Mouse (Mus musculus) liver, embryonic 13.5 days (tissue): ENCODE results near the gene Gdf10. TPM values are rescaled to one million over a fixed set of nuclear protein-coding genes. Genes with fewer than 3 reads are reported as not detected.

ENCODE experiments used
- ATAC-seq: fragments of 200-750 bp; cut with Nextera tagmentation; 2 replicates; pipeline ENCODE4 v1.8.0; 2017; ENCODE audit warnings: low read depth, mild to moderate bottlenecking, moderate number of reproducible peaks, moderate library complexity
- DNase-seq: peaks from one replicate; pipeline ENCODE4 v3.0.0; 2022
- H3K27ac ChIP-seq: fragments of 300-500 bp; sonication (generic); 2 replicates; pipeline ENCODE4 v1.5.1; 2015; ENCODE audit warnings: moderate library complexity, mild to moderate bottlenecking, inconsistent platforms
- H3K27me3 ChIP-seq: fragments of 300-500 bp; sonication (generic); 2 replicates; pipeline ENCODE4 v1.6.1; 2015; ENCODE audit warnings: mild to moderate bottlenecking, inconsistent platforms
- H3K36me3 ChIP-seq: fragments of 300-500 bp; sonication (generic); 2 replicates; pipeline ENCODE4 v1.6.1; 2015; ENCODE audit warnings: mild to moderate bottlenecking, inconsistent platforms
- H3K4me1 ChIP-seq: fragments of 300-500 bp; sonication (generic); replicated peaks from 2 replicates; pipeline ENCODE4 v1.6.1; 2015; ENCODE audit warnings: inconsistent platforms
- H3K4me2 ChIP-seq: fragments of 300-500 bp; sonication (generic); 2 replicates; pipeline ENCODE4 v1.6.1; 2015; ENCODE audit warnings: inconsistent platforms, mild to moderate bottlenecking, moderate library complexity
- H3K4me3 ChIP-seq: fragments of 300-500 bp; sonication (generic); replicated peaks from 2 replicates; pipeline ENCODE4 v1.5.1; 2015; ENCODE audit warnings: mild to moderate bottlenecking, inconsistent platforms
- H3K9ac ChIP-seq: fragments of 300-500 bp; sonication (generic); 2 replicates; pipeline ENCODE4 v1.6.1; 2015; ENCODE audit warnings: mild to moderate bottlenecking, inconsistent platforms
- H3K9me3 ChIP-seq: fragments of 300-500 bp; sonication (generic); replicated peaks from 2 replicates; pipeline ENCODE4 v1.6.1; 2016; ENCODE audit warnings: inconsistent platforms
- WGBS: fragments of 180-500 bp; shearing (Covaris S2); methylation state at CpG from one replicate; pipeline ENCODE4 v1.1.7; 2015; ENCODE audit not compliant: insufficient replicate concordance; 5-methylcytosine and 5-hydroxymethylcytosine counted together
- polyA plus RNA-seq: library from polyadenylated mRNA; unstranded; fragments of >200 nt; fragmentation: Nextera tagmentation; extraction: Ambion mirVana; gene quantifications from 2 replicates; pipeline ENCODE4 v1.2.1, GENCODE M21; 2015

Gene Gdf10
- polyA plus RNA-seq, 1 experiment from 2014 or later: 5.6 TPM

DNA sequence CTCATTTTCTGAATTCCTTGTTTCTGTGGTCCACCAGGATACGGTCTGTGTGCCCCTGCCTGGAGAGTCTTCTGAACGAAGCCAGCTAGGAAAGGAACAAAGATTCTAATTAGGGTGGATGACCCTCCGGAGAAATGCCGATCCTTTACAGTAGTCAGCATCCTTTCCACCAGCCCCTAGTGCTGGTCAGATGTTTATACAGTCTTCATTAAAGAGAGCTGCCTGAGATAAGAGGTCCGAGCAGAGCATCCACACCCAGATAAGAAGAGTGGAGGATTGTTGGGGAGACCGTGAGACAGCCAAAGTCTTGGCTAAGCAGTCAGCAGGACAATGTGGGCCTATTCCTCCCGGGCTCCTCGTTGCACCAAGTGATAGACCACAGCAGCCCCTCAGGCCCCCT lies 17.4 kb downstream of the Gdf10 start, which contains the start of gene Gdf2:
Gene Gdf2 (plus strand): TSS at position 301 of the 400 bp plus-strand sequence.
- H3K27me3 ChIP-seq: no peaks in the 10 kb centered on the region
- H3K36me3 ChIP-seq: no peaks in the 10 kb centered on the region
- ATAC-seq (0 out of 2 replicates have a peak, but pooled peaks have one; percentile 26), DNase-seq (no peak)
- H3K4me3 ChIP-seq: peak within 1 kb of the TSS; percentile 18
- no peaks in the 10 kb centered on the region for H3K4me1 ChIP-seq
- H3K9me3 ChIP-seq: no peaks in the 10 kb centered on the region
- H3K4me2 ChIP-seq: no peak within 1 kb of the TSS
- peak within 1 kb of the TSS; percentile 22; the same call in 1 of the 2 replicates for H3K9ac ChIP-seq
- WGBS: 42% methylated on average over 8 of the region's 8 CpGs
- H3K27ac ChIP-seq: peak within 1 kb of the TSS; percentile 29; the same call in 1 of the 2 replicates

DNA sequence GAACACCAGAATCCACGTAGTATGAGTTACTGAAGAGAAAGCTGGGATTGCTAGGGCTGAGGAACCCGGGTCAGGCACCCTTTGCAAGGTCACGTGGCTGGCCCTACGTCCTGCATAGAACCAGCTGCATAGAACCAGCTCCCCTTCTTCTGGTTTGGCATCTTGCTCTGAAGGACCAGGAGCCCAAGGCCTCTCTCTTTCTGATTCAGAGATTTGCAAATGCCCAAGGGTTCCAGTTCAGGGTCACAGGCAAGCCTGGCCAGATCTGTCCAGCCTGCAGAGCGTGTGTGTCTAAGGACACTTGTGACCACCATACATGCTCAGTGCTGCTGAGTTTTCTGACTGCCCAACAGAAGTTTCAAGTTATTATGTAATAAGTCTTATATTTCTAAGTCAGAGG lies 18.8 kb downstream of the Gdf10 start:
- no peaks in the 10 kb centered on the region for H3K27me3 ChIP-seq
- peak overlapping the region; percentile 19; the same call in 1 of the 2 replicates for H3K4me3 ChIP-seq
- no peak overlapping the region for H3K27ac ChIP-seq
- H3K4me2 ChIP-seq: no peak overlapping the region
- H3K9ac ChIP-seq: no peak overlapping the region
- DNase-seq (no peak), ATAC-seq (no peak)
- no peaks in the 10 kb centered on the region for H3K36me3 ChIP-seq
- no peaks in the 10 kb centered on the region for H3K4me1 ChIP-seq
- H3K9me3 ChIP-seq: no peaks in the 10 kb centered on the region
- WGBS: 53% methylated on average over 5 of the region's 5 CpGs

DNA sequence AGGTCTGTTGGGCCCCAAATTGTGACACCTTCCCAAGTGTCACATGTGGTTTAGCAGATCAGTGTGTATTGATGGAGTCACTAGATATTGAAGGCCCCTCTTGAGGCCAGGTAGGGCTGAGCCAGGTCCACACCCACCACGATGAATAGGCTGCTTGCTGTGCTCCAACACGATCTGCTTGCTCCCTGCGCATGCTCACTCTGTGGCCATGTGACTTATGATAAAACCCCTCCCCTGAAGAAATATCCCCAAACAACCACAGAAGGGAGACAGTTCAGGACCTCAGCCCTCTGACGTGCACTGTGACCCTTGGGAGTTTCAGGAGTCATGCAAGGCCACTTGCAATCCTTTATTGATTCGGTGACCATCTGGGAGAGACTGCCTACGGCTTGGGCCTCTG lies 22.7 kb downstream of the Gdf10 start:
- DNase-seq: no peak
- Histone ChIP-seq H3K9ac (no peak overlapping the region), H3K27ac (no peak overlapping the region), H3K27me3 (no peaks in the 10 kb centered on the region), H3K9me3 (no peaks in the 10 kb centered on the region), H3K4me2 (no peak overlapping the region), H3K4me1 (no peaks in the 10 kb centered on the region), H3K36me3 (no peaks in the 10 kb centered on the region), H3K4me3 (no peak overlapping the region)
- WGBS: 48% methylated on average over 6 of the region's 6 CpGs
- ATAC-seq: no peak

DNA sequence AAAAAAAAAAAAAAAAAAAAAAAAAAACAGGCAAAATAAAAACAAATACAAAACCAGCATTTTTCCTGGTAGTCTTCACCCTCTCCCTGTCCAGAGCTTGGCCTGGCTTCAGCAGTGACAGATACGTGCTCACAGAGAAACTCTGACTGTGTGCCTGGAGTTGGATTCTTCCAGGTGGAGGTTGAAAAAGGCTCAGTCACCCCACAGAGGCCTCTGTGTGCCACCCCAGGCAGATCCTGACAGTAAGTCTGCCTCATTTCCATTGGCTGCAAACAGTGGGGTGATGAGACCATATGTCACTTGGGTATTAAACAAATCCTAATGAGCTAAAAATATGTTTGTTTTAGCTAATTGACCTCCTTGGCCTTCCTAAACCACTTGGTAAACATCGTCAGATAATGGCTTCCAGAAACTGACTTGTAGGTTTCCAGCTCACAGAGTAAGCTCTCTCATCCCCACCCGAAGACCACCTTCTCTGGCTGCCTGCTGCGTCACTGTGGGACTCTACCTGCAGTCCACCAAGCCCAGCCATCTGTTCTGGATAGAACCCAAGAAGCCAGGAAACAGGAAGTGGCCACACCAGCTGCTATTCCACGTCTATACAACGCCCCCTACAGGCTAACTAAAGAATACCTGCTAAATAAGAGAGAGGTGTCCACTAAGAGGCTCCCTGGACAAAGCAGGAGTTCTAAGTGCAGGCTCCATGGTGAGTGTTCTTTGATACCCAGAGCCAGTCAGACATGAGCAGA lies 29.0 kb downstream of the Gdf10 start:
- Histone ChIP-seq H3K9me3 (no peaks in the 10 kb centered on the region), H3K27ac (no peak overlapping the region), H3K4me3 (no peak overlapping the region), H3K9ac (no peak overlapping the region), H3K36me3 (no peaks in the 10 kb centered on the region), H3K27me3 (no peaks in the 10 kb centered on the region), H3K4me1 (no peaks in the 10 kb centered on the region), H3K4me2 (no peak overlapping the region)
- WGBS: 43% methylated on average over 6 of the region's 6 CpGs
- no peak for ATAC-seq
- no peak for DNase-seq

DNA sequence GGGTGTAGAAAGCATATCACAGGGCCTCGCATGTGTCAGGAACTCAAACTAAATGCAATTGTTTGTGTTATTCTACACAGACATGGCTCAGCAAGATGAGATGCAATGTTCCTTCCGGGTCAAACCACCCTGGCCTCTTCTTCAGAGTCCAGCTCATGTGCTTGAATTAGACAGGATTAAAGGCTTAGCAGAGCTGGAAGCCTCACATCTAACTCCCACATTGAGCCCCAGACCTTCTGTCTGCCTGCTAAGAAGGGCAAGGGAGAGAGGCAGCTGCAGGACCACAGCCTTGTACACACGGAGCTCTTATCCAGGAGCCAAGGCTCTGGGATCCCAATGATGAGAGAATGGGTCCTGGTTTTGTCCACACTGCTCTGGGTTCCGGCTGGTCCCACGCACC lies 30.4 kb downstream of the Gdf10 start, which contains the start of gene Rbp3:
Gene Rbp3 (plus strand): TSS at position 243 of the 400 bp plus-strand sequence.
- Histone ChIP-seq H3K27me3 (no peaks in the 10 kb centered on the region), H3K36me3 (no peaks in the 10 kb centered on the region), H3K4me3 (no peak within 1 kb of the TSS), H3K9me3 (no peaks in the 10 kb centered on the region), H3K9ac (no peak within 1 kb of the TSS), H3K27ac (no peak within 1 kb of the TSS), H3K4me2 (no peak within 1 kb of the TSS), H3K4me1 (no peaks in the 10 kb centered on the region)
- 72% methylated on average over 5 of the region's 5 CpGs for WGBS
- no peak for ATAC-seq
- no peak for DNase-seq

DNA sequence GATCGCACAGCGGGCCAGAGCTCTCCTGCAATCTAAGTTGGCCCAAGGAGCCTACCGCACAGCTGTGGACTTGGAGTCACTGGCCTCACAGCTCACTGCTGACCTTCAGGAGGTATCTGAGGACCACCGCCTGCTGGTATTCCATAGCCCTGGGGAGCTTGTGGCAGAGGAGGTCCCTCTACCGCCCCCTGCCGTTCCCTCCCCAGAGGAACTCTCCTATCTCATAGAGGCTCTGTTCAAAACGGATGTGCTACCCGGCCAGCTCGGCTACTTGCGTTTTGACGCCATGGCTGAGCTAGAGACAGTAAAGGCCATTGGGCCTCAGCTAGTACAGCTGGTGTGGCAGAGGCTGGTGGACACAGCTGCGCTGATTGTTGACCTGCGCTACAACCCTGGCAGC lies 32.7 kb downstream of the Gdf10 start:
- DNase-seq (no peak), ATAC-seq (no peak)
- WGBS: 52% methylated on average over 13 of the region's 13 CpGs
- Histone ChIP-seq H3K4me2 (no peak overlapping the region), H3K9me3 (no peaks in the 10 kb centered on the region), H3K27ac (no peak overlapping the region), H3K4me1 (no peaks in the 10 kb centered on the region), H3K36me3 (no peaks in the 10 kb centered on the region), H3K27me3 (no peaks in the 10 kb centered on the region), H3K4me3 (no peak overlapping the region), H3K9ac (no peak overlapping the region)

DNA sequence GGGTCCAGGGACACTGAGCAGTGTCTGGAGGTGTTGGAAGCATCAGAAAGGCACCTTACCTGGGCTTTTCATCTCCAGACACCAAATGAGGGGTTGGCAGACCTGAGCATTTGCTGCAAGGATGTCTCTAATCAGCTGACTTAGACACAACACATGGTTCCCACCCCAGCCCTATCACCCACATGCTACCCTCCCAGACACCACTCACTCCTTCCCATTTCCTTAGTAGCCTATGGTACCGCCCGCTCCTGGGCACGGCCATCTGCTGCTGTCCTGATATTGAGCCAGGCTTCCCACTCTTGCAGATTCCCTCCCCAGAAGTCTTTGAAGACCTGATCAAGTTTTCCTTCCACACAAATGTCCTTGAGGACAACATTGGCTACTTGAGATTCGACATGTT lies 34.8 kb downstream of the Gdf10 start:
- Histone ChIP-seq H3K4me3 (no peak overlapping the region), H3K4me2 (no peak overlapping the region), H3K27me3 (no peaks in the 10 kb centered on the region), H3K4me1 (no peaks in the 10 kb centered on the region), H3K9ac (no peak overlapping the region), H3K27ac (no peak overlapping the region), H3K9me3 (no peaks in the 10 kb centered on the region), H3K36me3 (no peaks in the 10 kb centered on the region)
- DNase-seq: no peak
- no peak for ATAC-seq
- WGBS: 70% methylated on average over 4 of the region's 4 CpGs

DNA sequence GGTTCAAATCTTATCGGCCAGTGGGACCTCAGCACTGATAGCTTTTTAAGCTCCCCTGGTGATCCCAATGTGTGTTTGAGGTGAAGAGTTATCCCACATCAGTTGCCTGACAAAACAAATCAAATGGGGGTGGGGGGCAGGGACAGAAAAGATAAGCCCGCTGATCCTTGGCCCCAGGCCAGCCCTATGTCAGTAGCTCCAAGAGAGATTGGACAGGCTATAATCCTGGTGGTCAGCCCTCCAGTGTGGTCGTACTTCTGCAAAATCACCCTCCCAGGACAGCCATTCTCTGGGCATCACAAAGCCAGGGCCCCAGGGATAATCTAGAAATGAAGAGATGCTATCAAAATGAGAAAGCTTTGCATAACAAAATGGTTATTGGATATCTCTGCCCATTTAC lies 35.5 kb downstream of the Gdf10 start:
- WGBS: 36% methylated on average over 3 of the region's 3 CpGs

DNA sequence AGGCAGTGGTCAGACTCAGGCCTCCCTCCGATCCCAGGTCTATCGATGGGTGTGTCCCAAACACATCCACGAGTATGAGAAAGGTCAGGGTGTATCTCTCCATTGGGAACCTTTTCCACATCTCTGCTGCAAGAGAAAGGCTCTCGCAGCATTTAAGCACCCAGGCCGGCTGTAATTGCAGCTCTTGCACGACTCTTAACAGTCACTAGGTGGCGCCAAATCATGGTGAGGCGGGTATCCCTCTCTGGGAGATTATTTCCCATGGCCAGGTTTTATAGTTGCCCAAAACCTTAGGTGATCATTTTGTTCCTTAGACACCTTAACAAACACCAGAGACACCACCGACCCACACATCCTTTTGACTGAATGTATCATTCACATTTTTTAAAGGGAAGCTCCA lies 36.0 kb downstream of the Gdf10 start:
- Histone ChIP-seq H3K4me1 (no peaks in the 10 kb centered on the region), H3K9ac (no peak overlapping the region), H3K4me3 (no peak overlapping the region), H3K27ac (no peak overlapping the region), H3K9me3 (no peaks in the 10 kb centered on the region), H3K4me2 (no peak overlapping the region), H3K36me3 (no peaks in the 10 kb centered on the region), H3K27me3 (no peaks in the 10 kb centered on the region)
- 13% methylated on average over 9 of the region's 9 CpGs for WGBS
- DNase-seq (no peak), ATAC-seq (no peak)

More for the DNA sequence above, 35.5 kb downstream of the Gdf10 start:
- no peak for ATAC-seq
- Histone ChIP-seq H3K9me3 (no peaks in the 10 kb centered on the region), H3K27ac (no peak overlapping the region), H3K4me2 (no peak overlapping the region), H3K27me3 (no peaks in the 10 kb centered on the region), H3K4me1 (no peaks in the 10 kb centered on the region), H3K9ac (no peak overlapping the region), H3K36me3 (no peaks in the 10 kb centered on the region), H3K4me3 (no peak overlapping the region)
- no peak for DNase-seq

DNA sequence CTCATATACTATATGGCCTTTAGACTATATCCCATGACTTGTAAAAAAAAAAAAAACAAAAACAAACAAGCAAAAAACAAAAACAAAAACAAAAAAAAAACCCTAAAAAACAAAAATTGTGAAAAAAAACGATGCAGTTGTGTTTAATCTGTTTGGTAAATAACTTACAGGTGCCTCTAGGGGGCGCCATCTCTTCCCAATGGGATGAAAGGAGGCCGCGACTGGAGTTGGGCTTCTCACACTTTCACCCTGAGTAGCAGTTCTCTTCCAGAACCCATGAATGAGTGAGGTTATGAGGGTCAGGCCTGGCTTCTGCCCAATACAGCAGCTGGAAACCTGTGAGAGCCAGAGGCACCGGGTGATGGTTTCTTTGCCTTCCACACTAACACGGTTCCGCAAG lies 42.3 kb downstream of the Gdf10 start:
- Histone ChIP-seq H3K36me3 (no peaks in the 10 kb centered on the region), H3K9ac (no peak overlapping the region), H3K4me1 (no peaks in the 10 kb centered on the region), H3K4me3 (no peak overlapping the region), H3K27ac (no peak overlapping the region), H3K4me2 (no peak overlapping the region), H3K9me3 (no peaks in the 10 kb centered on the region), H3K27me3 (no peaks in the 10 kb centered on the region)
- no peak for ATAC-seq
- no peak for DNase-seq
- WGBS: 59% methylated on average over 7 of the region's 7 CpGs

DNA sequence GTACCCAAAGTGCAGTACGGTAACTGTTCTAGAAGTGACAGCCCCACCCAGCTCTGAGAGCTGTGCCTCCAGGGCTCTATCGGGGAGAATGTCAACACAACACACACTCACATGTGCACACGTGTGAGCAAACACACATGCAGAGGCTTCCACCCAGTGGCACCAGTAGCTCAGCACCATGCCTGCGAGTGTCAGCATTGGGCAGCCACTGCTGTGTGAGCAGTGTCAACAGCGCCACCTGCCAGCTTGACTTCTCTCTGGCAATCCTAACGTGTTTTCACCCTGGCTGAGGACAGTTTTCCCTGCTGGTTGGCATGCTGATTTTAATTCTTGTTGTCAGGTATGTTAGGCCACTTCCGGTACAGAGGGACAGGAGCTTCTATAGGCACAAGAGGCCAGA lies 49.3 kb downstream of the Gdf10 start:
- H3K36me3 ChIP-seq: no peaks in the 10 kb centered on the region
- no peaks in the 10 kb centered on the region for H3K9me3 ChIP-seq
- no peak overlapping the region for H3K27ac ChIP-seq
- H3K9ac ChIP-seq: no peak overlapping the region
- H3K4me3 ChIP-seq: no peak overlapping the region
- H3K4me2 ChIP-seq: no peak overlapping the region
- 39% methylated on average over 7 of the region's 7 CpGs for WGBS
- no peaks in the 10 kb centered on the region for H3K4me1 ChIP-seq
- H3K27me3 ChIP-seq: peaks cover 4% of the 10 kb centered on the region; the same call in 1 of the 2 replicates
- ATAC-seq (no peak), DNase-seq (no peak)

DNA sequence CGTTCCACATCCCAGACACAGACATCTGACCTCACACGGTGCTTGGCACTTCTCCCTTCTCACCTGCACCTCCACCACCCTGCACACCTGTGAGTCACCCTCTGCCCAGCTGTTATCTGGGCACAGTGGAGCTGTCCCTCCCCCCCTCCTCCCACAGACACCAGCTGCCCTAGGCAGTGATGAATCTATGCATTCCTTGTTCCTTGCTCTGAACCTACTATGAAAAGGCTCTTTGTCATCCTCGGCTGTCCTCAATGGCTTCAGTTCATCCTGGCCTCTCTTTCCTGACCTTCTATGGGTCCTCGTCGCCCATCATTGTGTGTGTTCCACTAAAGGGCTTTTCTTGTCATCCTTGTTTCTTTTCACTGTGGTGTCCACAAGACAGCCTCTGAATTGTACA lies 51.4 kb downstream of the Gdf10 start:
- DNase-seq (no peak), ATAC-seq (no peak)
- H3K4me2 ChIP-seq: no peak overlapping the region
- no peak overlapping the region for H3K27ac ChIP-seq
- H3K27me3 ChIP-seq: peaks cover 18% of the 10 kb centered on the region
- 49% methylated on average over 5 of the region's 5 CpGs for WGBS
- H3K36me3 ChIP-seq: no peaks in the 10 kb centered on the region
- no peaks in the 10 kb centered on the region for H3K4me1 ChIP-seq
- no peaks in the 10 kb centered on the region for H3K9me3 ChIP-seq
- no peak overlapping the region for H3K4me3 ChIP-seq
- no peak overlapping the region for H3K9ac ChIP-seq
